Comparison of ENCODE assay signal across 8 mouse cellular contexts in genomic region chrX:48257011-48257410, GRCm38 (mm10). TPM values are rescaled to one million over a fixed set of nuclear protein-coding genes. Genes with fewer than 3 reads are reported as not detected.
DNase-seq lines count a peak whose midpoint lies in the region; ATAC-seq and TF ChIP-seq lines count a peak whose summit lies in the region.

No protein-coding gene starts in this region.

- DNase-seq in cerebellum, adult 18-20 months: peak; percentile 4 to 24
- no peak for DNase-seq in cerebellum, adult 8-10 months
- DNase-seq in thymus, adult 2 months: no peak
- no peak for DNase-seq in thymus, postnatal 25 days
- no peak for DNase-seq in right cerebral cortex, postnatal 4 days
- no peak for DNase-seq in adrenal gland, adult 18-20 months (ENCODE audit: low spot score in 2 of 2)

- no peak overlapping the region for H3K27ac ChIP-seq in thymus, adult 2 months (ENCODE audit: control insufficient read depth, insufficient read depth, low read length)
- peak overlapping the region; percentile 43; the same call in 1 of the 2 replicates for H3K27ac ChIP-seq in liver, embryonic 12.5 days
- H3K27ac ChIP-seq in stomach, embryonic 15.5 days: peak overlapping the region; percentile 22; the same call in 1 of the 2 replicates

- peak overlapping the region; percentile 75 for H3K4me2 ChIP-seq in liver, embryonic 12.5 days
- peak overlapping the region; percentile 48 for H3K4me2 ChIP-seq in stomach, embryonic 15.5 days

- TF ChIP-seq POLR2A in thymus, adult 2 months (IDR thresholded peaks at IDR 0.05; ENCODE audit: control insufficient read depth, extremely low read depth, insufficient read depth, low read length, poor library complexity): no peak

- peak overlapping the region; percentile 51 for H3K4me3 ChIP-seq in thymus, adult 2 months (ENCODE audit: control insufficient read depth, insufficient read depth, low read length)
- peak overlapping the region; percentile 67 for H3K4me3 ChIP-seq in liver, embryonic 12.5 days
- H3K4me3 ChIP-seq in stomach, embryonic 15.5 days (replicated peaks): peak overlapping the region; percentile 54

- WGBS in thymus, adult 2 months: under 1% methylated on average over 16 of the region's 16 CpGs
- 5% methylated on average over 16 of the region's 16 CpGs for WGBS in liver, embryonic 12.5 days (ENCODE audit: insufficient replicate concordance)
- WGBS in stomach, embryonic 15.5 days: 11% methylated on average over 16 of the region's 16 CpGs

- H3K27me3 ChIP-seq in thymus, adult 2 months (ENCODE audit: control insufficient read depth, insufficient read depth, low read length): no peaks in the 10 kb centered on the region
- no peaks in the 10 kb centered on the region for H3K27me3 ChIP-seq in liver, embryonic 12.5 days (replicated peaks)
- H3K27me3 ChIP-seq in stomach, embryonic 15.5 days (replicated peaks): no peaks in the 10 kb centered on the region

- no peak for TF ChIP-seq CTCF in thymus, adult 2 months (IDR thresholded peaks at IDR 0.05; ENCODE audit: borderline replicate concordance, control insufficient read depth, extremely low read depth, insufficient read depth, low read length, poor library complexity)

- H3K9me3 ChIP-seq in liver, embryonic 12.5 days (replicated peaks): no peaks in the 10 kb centered on the region
- H3K9me3 ChIP-seq in stomach, embryonic 15.5 days: no peaks in the 10 kb centered on the region

- H3K36me3 ChIP-seq in thymus, adult 2 months (ENCODE audit: control insufficient read depth, insufficient read depth, low read length): no peaks in the 10 kb centered on the region
- peaks cover 29% of the 10 kb centered on the region for H3K36me3 ChIP-seq in liver, embryonic 12.5 days
- no peaks in the 10 kb centered on the region for H3K36me3 ChIP-seq in stomach, embryonic 15.5 days

- H3K4me1 ChIP-seq in thymus, adult 2 months (replicated peaks; ENCODE audit: control insufficient read depth, insufficient read depth, low read length): no peaks in the 10 kb centered on the region; the same call in 1 of the 2 replicates
- peaks cover 10% of the 10 kb centered on the region for H3K4me1 ChIP-seq in liver, embryonic 12.5 days
- H3K4me1 ChIP-seq in stomach, embryonic 15.5 days: no peaks in the 10 kb centered on the region

- peak overlapping the region; percentile 65 for H3K9ac ChIP-seq in liver, embryonic 12.5 days
- H3K9ac ChIP-seq in stomach, embryonic 15.5 days: no peak overlapping the region; the same call in 1 of the 2 replicates

- 0 out of 2 replicates have a peak, but pooled peaks have one; percentile 12 for ATAC-seq in liver, embryonic 12.5 days
- ATAC-seq in stomach, embryonic 15.5 days (ENCODE audit: insufficient read depth, low FRiP score, low read depth): no peak

RNA-seq across cellular contexts. Expression of gene Utp14a, which starts 0.3 kb away (rescaled TPM):
- polyA plus RNA-seq in thymus, adult 2 months (2012; rRNA removed): 3.7 and 3.8 TPM in 2 replicates
- 19.3 and 22.5 TPM in 2 replicates for polyA plus RNA-seq in liver, embryonic 12.5 days (2016; fragmentation: Nextera tagmentation; extraction: Ambion mirVana)
- 15.6 and 18.0 TPM in 2 replicates for polyA plus RNA-seq in stomach, embryonic 15.5 days (2015; fragmentation: Nextera tagmentation; extraction: Ambion mirVana)
- total RNA-seq in adrenal gland, adult 18-20 months (2021): 10 to 100 TPM; 17.6 to 18.3 TPM

RNA-seq across cellular contexts. Expression of gene Zdhhc9, which starts 48.3 kb away (rescaled TPM):
- polyA plus RNA-seq in thymus, adult 2 months (2012; rRNA removed): 22.4 and 25.7 TPM in 2 replicates
- polyA plus RNA-seq in liver, embryonic 12.5 days (2016; fragmentation: Nextera tagmentation; extraction: Ambion mirVana): 2.3 and 2.6 TPM in 2 replicates
- 6.2 and 7.6 TPM in 2 replicates for polyA plus RNA-seq in stomach, embryonic 15.5 days (2015; fragmentation: Nextera tagmentation; extraction: Ambion mirVana)
- 10 to 100 TPM; 17.4 to 18.9 TPM for total RNA-seq in adrenal gland, adult 18-20 months (2021)

Comparison
In these comparisons a context has a peak if more than half of its experiments do, and no peak if none do; other contexts are left out.
1. DNase-seq: peak in cerebellum, adult 18-20 months (2 of 2); none in cerebellum, adult 8-10 months (single experiment), thymus, adult 2 months (single experiment), thymus, postnatal 25 days (single experiment), right cerebral cortex, postnatal 4 days (single experiment) and adrenal gland, adult 18-20 months (0 of 2).
2. Peak in every context shown above with its lines, with median percentiles within 50 percentile points of each other: H3K4me3 ChIP-seq.